Mouse (Mus musculus) testis, adult 2 months (tissue): ENCODE measurements at regions not wholly inside any gene's neighbourhood (a gene's known extent, or its start where the extent isn't known, plus 50 kb on each side); places are given as distances from the start of the nearest gene placed in this dataset.

ENCODE experiments used
- CTCF ChIP-seq: fragments of 200-500 bp; IDR thresholded peaks from 2 replicates; pipeline ENCODE4 v1.5.1; 2012; ENCODE audit warnings: low read depth, mild to moderate bottlenecking, inconsistent platforms, low read length, moderate library complexity; ENCODE audit not compliant: control insufficient read depth, insufficient read depth, insufficient replicate concordance
- POLR2A ChIP-seq: fragments of 200-500 bp; IDR thresholded peaks from 2 replicates; pipeline ENCODE4 v1.6.1; 2012; ENCODE audit warnings: low read depth, mild to moderate bottlenecking, inconsistent platforms, low read length, moderate library complexity; ENCODE audit not compliant: control insufficient read depth

- TF ChIP-seq POLR2A (no peak), CTCF (no peak)
These were observed 70.1 kb upstream of the Gm9887 start for GRCm38 (mm10) chr12:69442321-69442720.
